Mouse (Mus musculus): ENCODE results near the gene Tshz3. TPM values are rescaled to one million over a fixed set of nuclear protein-coding genes. Genes with fewer than 3 reads are reported as not detected.

Gene Tshz3
- polyA plus RNA-seq, 1 experiment from 2014 or later = 11.3 TPM

GRCm38 (mm10) chr7:36720830-36721229, 22.9 kb downstream of the Tshz3 start:
- Histone ChIP-seq H3K27ac (no peak overlapping the region), H3K9me3 (replicated peaks) (no peaks in the 10 kb centered on the region), H3K4me2 (no peak overlapping the region), H3K4me3 (no peak overlapping the region), H3K9ac (no peak overlapping the region), H3K27me3 (no peaks in the 10 kb centered on the region), H3K36me3 (ENCODE audit: poor library complexity, severe bottlenecking) (no peaks in the 10 kb centered on the region), H3K4me1 (peaks cover 40% of the 10 kb centered on the region)
- WGBS = 56% methylated on average over 9 of the region's 9 CpGs
- ATAC-seq = no peak

- ATAC-seq = no peak
- 72% methylated on average over 14 of the region's 14 CpGs for WGBS
- H3K4me1 ChIP-seq = peaks cover 21% of the 10 kb centered on the region
- H3K9me3 ChIP-seq (replicated peaks) = no peaks in the 10 kb centered on the region
- no peaks in the 10 kb centered on the region for H3K27me3 ChIP-seq
- H3K4me3 ChIP-seq = no peak overlapping the region
- H3K27ac ChIP-seq = no peak overlapping the region
- no peaks in the 10 kb centered on the region for H3K36me3 ChIP-seq (ENCODE audit: poor library complexity, severe bottlenecking)
- H3K4me2 ChIP-seq = no peak overlapping the region
- H3K9ac ChIP-seq = no peak overlapping the region
Measured at GRCm38 (mm10) chr7:36736303-36737050, 38.6 kb downstream of the Tshz3 start.

GRCm38 (mm10) chr7:36751480-36751879, 53.6 kb downstream of the Tshz3 start:
- WGBS = 98% methylated on average over 2 of the region's 2 CpGs
- H3K27me3 ChIP-seq = no peaks in the 10 kb centered on the region
- no peak overlapping the region for H3K4me3 ChIP-seq
- no peaks in the 10 kb centered on the region for H3K9me3 ChIP-seq (replicated peaks)
- no peak for ATAC-seq
- no peak overlapping the region for H3K27ac ChIP-seq
- 0 out of 2 replicates have a peak, but pooled peaks cover under 1% of the 10 kb centered on the region for H3K4me1 ChIP-seq
- H3K9ac ChIP-seq = no peak overlapping the region
- H3K4me2 ChIP-seq = no peak overlapping the region
- no peaks in the 10 kb centered on the region for H3K36me3 ChIP-seq (ENCODE audit: poor library complexity, severe bottlenecking)

GRCm38 (mm10) chr7:36767501-36768092, 69.7 kb downstream of the Tshz3 start:
- no peak overlapping the region for H3K9ac ChIP-seq
- WGBS = 82% methylated on average over 8 of the region's 8 CpGs

GRCm38 (mm10) chr7:36773086-36773485, 75.2 kb downstream of the Tshz3 start:
- Histone ChIP-seq H3K9ac (no peak overlapping the region), H3K36me3 (ENCODE audit: poor library complexity, severe bottlenecking) (peaks cover 29% of the 10 kb centered on the region), H3K27ac (no peak overlapping the region; the same call in 1 of the 2 replicates), H3K4me3 (no peak overlapping the region), H3K27me3 (no peaks in the 10 kb centered on the region), H3K9me3 (replicated peaks) (no peaks in the 10 kb centered on the region), H3K4me1 (peaks cover 24% of the 10 kb centered on the region), H3K4me2 (peak overlapping the region; percentile 20)
- WGBS = 20% methylated on average over 7 of the region's 7 CpGs
- no peak for ATAC-seq

More at GRCm38 (mm10) chr7:36767501-36768092, 69.7 kb downstream of the Tshz3 start:
- Histone ChIP-seq H3K36me3 (ENCODE audit: poor library complexity, severe bottlenecking) (peaks cover 29% of the 10 kb centered on the region), H3K4me2 (no peak overlapping the region), H3K9me3 (replicated peaks) (no peaks in the 10 kb centered on the region), H3K4me3 (no peak overlapping the region), H3K4me1 (peaks cover 11% of the 10 kb centered on the region), H3K27me3 (no peaks in the 10 kb centered on the region), H3K27ac (no peak overlapping the region)
- no peak for ATAC-seq

GRCm38 (mm10) chr7:36776956-36777355, 79.0 kb downstream of the Tshz3 start:
- H3K27ac ChIP-seq = no peak overlapping the region
- no peak overlapping the region for H3K4me2 ChIP-seq
- no peak overlapping the region for H3K4me3 ChIP-seq
- H3K27me3 ChIP-seq = no peaks in the 10 kb centered on the region
- 82% methylated on average over 4 of the region's 4 CpGs for WGBS
- no peaks in the 10 kb centered on the region for H3K36me3 ChIP-seq (ENCODE audit: poor library complexity, severe bottlenecking)
- H3K9ac ChIP-seq = no peak overlapping the region
- H3K9me3 ChIP-seq (replicated peaks) = no peaks in the 10 kb centered on the region
- ATAC-seq = no peak
- H3K4me1 ChIP-seq = peaks cover 15% of the 10 kb centered on the region

- Histone ChIP-seq H3K4me2 (no peak overlapping the region), H3K9me3 (replicated peaks) (no peaks in the 10 kb centered on the region), H3K27ac (no peak overlapping the region), H3K27me3 (no peaks in the 10 kb centered on the region), H3K9ac (no peak overlapping the region), H3K36me3 (ENCODE audit: poor library complexity, severe bottlenecking) (no peaks in the 10 kb centered on the region), H3K4me1 (peaks cover 5% of the 10 kb centered on the region), H3K4me3 (no peak overlapping the region)
- ATAC-seq = no peak
- WGBS = 80% methylated on average over 11 of the region's 11 CpGs
Measured at GRCm38 (mm10) chr7:36778456-36778855, 80.5 kb downstream of the Tshz3 start.

- Histone ChIP-seq H3K9ac (no peak overlapping the region), H3K27ac (no peak overlapping the region), H3K36me3 (ENCODE audit: poor library complexity, severe bottlenecking) (no peaks in the 10 kb centered on the region), H3K4me2 (no peak overlapping the region), H3K9me3 (replicated peaks) (no peaks in the 10 kb centered on the region), H3K27me3 (no peaks in the 10 kb centered on the region), H3K4me1 (no peaks in the 10 kb centered on the region), H3K4me3 (no peak overlapping the region)
- WGBS = 49% methylated on average over 4 of the region's 4 CpGs
- no peak for ATAC-seq
Measured at GRCm38 (mm10) chr7:36784243-36784773, 86.4 kb downstream of the Tshz3 start.

GRCm38 (mm10) chr7:36786713-36787421, 88.9 kb downstream of the Tshz3 start:
- 81% methylated on average over 10 of the region's 10 CpGs for WGBS
- Histone ChIP-seq H3K4me1 (no peaks in the 10 kb centered on the region), H3K4me2 (no peak overlapping the region), H3K27ac (no peak overlapping the region), H3K36me3 (ENCODE audit: poor library complexity, severe bottlenecking) (no peaks in the 10 kb centered on the region), H3K9ac (no peak overlapping the region), H3K27me3 (no peaks in the 10 kb centered on the region), H3K9me3 (replicated peaks) (no peaks in the 10 kb centered on the region), H3K4me3 (no peak overlapping the region)
- no peak for ATAC-seq

- ATAC-seq = no peak
- Histone ChIP-seq H3K27ac (no peak overlapping the region), H3K4me2 (no peak overlapping the region), H3K27me3 (no peaks in the 10 kb centered on the region), H3K4me1 (no peaks in the 10 kb centered on the region), H3K4me3 (no peak overlapping the region), H3K36me3 (ENCODE audit: poor library complexity, severe bottlenecking) (no peaks in the 10 kb centered on the region), H3K9me3 (replicated peaks) (no peaks in the 10 kb centered on the region), H3K9ac (no peak overlapping the region)
- WGBS = 73% methylated on average over 15 of the region's 15 CpGs
Measured at GRCm38 (mm10) chr7:36796392-36797187, 98.7 kb downstream of the Tshz3 start.

Measured in forebrain, embryonic 13.5 days (tissue).